In the genomic region with DNA sequence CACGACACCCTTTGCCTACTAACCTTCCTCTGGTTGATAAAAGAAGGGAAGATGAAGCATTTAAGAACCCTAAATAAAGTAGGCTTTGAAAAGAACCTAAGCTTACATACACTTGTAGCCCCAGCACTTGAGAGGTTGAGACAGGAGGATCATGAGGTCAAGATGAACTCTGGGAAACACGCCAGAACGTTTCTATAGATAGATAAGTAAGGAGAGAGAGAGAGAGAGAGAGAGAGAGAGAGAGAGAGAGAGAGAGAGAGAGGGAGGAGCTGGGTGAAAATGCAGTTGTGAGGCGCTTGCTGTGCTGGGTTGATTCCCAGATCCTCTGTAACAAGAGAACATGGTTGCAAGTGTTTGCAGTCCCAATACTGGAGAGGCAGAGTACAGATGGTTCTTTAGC, we compare ENCODE assay signal across 24 mouse cellular contexts. TPM values are rescaled to one million over a fixed set of nuclear protein-coding genes. Genes with fewer than 3 reads are reported as not detected.
A peak's percentile ranks its signal among the peaks of the same experiment; 100 is the strongest.
DNase-seq lines count a peak whose midpoint lies in the region; ATAC-seq and TF ChIP-seq lines count a peak whose summit lies in the region.
"Had no signal": no experiment of that assay in that cellular context is flagged by ENCODE, and none has a peak within 500 bp of the region (broad histone marks: within the 10 kb centered on the region; RNA-seq: fewer than 3 reads in every experiment).

No protein-coding gene starts in this region.

- H3K36me3 ChIP-seq in limb, embryonic 14.5 days (ENCODE audit: control insufficient read depth, insufficient read depth, low read length), result no peaks in the 10 kb centered on the region
- H3K36me3 ChIP-seq in limb, embryonic 10.5 days, result no peaks in the 10 kb centered on the region
- H3K36me3 ChIP-seq in lung, embryonic 14.5 days (ENCODE audit: insufficient read depth), result no peaks in the 10 kb centered on the region
- H3K36me3 ChIP-seq in lung, postnatal 0 days (ENCODE audit: insufficient read depth, low read length), result no peaks in the 10 kb centered on the region
- H3K36me3 ChIP-seq: embryonic facial prominence, embryonic 13.5 days; embryonic facial prominence, embryonic 15.5 days; forebrain, embryonic 10.5 days; forebrain, embryonic 12.5 days had no signal

- TF ChIP-seq POLR2A in limb, embryonic 14.5 days (IDR thresholded peaks at IDR 0.05; ENCODE audit: borderline replicate concordance, extremely low read depth, insufficient read depth, insufficient read length), result no peak

- ATAC-seq in limb, embryonic 14.5 days (ENCODE audit: low FRiP score, low read depth), result no peak
- ATAC-seq in lung, embryonic 14.5 days (ENCODE audit: insufficient read depth), result no peak
- no peak for ATAC-seq in lung, postnatal 0 days
- ATAC-seq: forebrain, embryonic 14.5 days; forebrain, embryonic 16.5 days had no signal

- peak; percentile 16 for DNase-seq in limb, embryonic 14.5 days (ENCODE audit: low spot score)
- no peak for DNase-seq in limb, embryonic 10.5 days (ENCODE audit: low spot score)
- DNase-seq in lung, embryonic 14.5 days, result peak; percentile 26
- DNase-seq in lung, postnatal 0 days (ENCODE audit: low spot score), result no peak
- DNase-seq in MEL-GATA-1-ER (ENCODE audit: extremely low read depth, low read depth), result peak; percentile 68
- no peak for DNase-seq in ovary, postnatal 14 days (ENCODE audit: low spot score)
- no peak for DNase-seq in gastrocnemius, postnatal 4 days (ENCODE audit: low spot score in 2 of 2)
- DNase-seq: adrenal gland, adult 2 months; adrenal gland, postnatal 10 days; adrenal gland, postnatal 25 days; cerebellum, adult 11 months; cerebellum, adult 18-20 months; cerebellum, adult 8-10 months; cerebellum, adult 9-11 months; cerebellum, postnatal 14 days; cerebellum, postnatal 36 days; embryo, embryonic 11 days had no signal

- no peak overlapping the region for H3K9ac ChIP-seq in limb, embryonic 14.5 days (ENCODE audit: low read depth, low read length, severe bottlenecking)
- H3K9ac ChIP-seq in lung, embryonic 14.5 days, result no peak overlapping the region
- no peak overlapping the region for H3K9ac ChIP-seq in lung, postnatal 0 days (replicated peaks; ENCODE audit: low read depth)
- H3K9ac ChIP-seq: embryonic facial prominence, embryonic 13.5 days; embryonic facial prominence, embryonic 15.5 days; forebrain, embryonic 12.5 days had no signal

- H3K4me2 ChIP-seq in limb, embryonic 14.5 days (replicated peaks; ENCODE audit: low read depth, low read length, severe bottlenecking), result no peak overlapping the region
- no peak overlapping the region for H3K4me2 ChIP-seq in lung, embryonic 14.5 days
- H3K4me2 ChIP-seq in lung, postnatal 0 days (replicated peaks; ENCODE audit: low read depth, low read length), result no peak overlapping the region
- H3K4me2 ChIP-seq: embryonic facial prominence, embryonic 13.5 days; embryonic facial prominence, embryonic 15.5 days; forebrain, embryonic 12.5 days had no signal

- WGBS in limb, embryonic 14.5 days, result 78% methylated on average over 4 of the region's 4 CpGs
- WGBS in limb, embryonic 10.5 days, result 85% methylated on average over 4 of the region's 4 CpGs
- 24% methylated on average over 4 of the region's 4 CpGs for WGBS in lung, embryonic 14.5 days
- 24% methylated on average over 4 of the region's 4 CpGs for WGBS in lung, postnatal 0 days

- peaks cover 6% of the 10 kb centered on the region; the same call in 1 of the 2 replicates for H3K4me1 ChIP-seq in limb, embryonic 14.5 days (ENCODE audit: control insufficient read depth, insufficient read depth, low read length)
- peaks cover 34% of the 10 kb centered on the region for H3K4me1 ChIP-seq in limb, embryonic 10.5 days
- no peaks in the 10 kb centered on the region for H3K4me1 ChIP-seq in lung, embryonic 14.5 days (ENCODE audit: insufficient read depth)
- H3K4me1 ChIP-seq in lung, postnatal 0 days (ENCODE audit: insufficient read depth, low read depth, low read length), result no peaks in the 10 kb centered on the region

- no peak overlapping the region for H3K4me3 ChIP-seq in limb, embryonic 14.5 days (replicated peaks; ENCODE audit: low read length)
- H3K4me3 ChIP-seq in limb, embryonic 10.5 days, result no peak overlapping the region
- H3K4me3 ChIP-seq in lung, embryonic 14.5 days (ENCODE audit: low read depth, low read length), result no peak overlapping the region
- no peak overlapping the region for H3K4me3 ChIP-seq in lung, postnatal 0 days (ENCODE audit: low read depth, low read length)
- H3K4me3 ChIP-seq: embryonic facial prominence, embryonic 13.5 days; embryonic facial prominence, embryonic 15.5 days; erythroblast, embryonic 14.5 days; forebrain, embryonic 10.5 days; forebrain, embryonic 12.5 days had no signal

- no peaks in the 10 kb centered on the region for H3K27me3 ChIP-seq in limb, embryonic 14.5 days (ENCODE audit: control insufficient read depth, insufficient read depth, low read length)
- H3K27me3 ChIP-seq in limb, embryonic 10.5 days (ENCODE audit: low read depth, poor library complexity, severe bottlenecking), result no peaks in the 10 kb centered on the region
- H3K27me3 ChIP-seq in lung, embryonic 14.5 days (ENCODE audit: insufficient read depth, low read length), result no peaks in the 10 kb centered on the region
- no peaks in the 10 kb centered on the region for H3K27me3 ChIP-seq in lung, postnatal 0 days (replicated peaks; ENCODE audit: insufficient read depth, low read length)
- H3K27me3 ChIP-seq: embryonic facial prominence, embryonic 13.5 days; embryonic facial prominence, embryonic 15.5 days had no signal

- no peaks in the 10 kb centered on the region for H3K9me3 ChIP-seq in limb, embryonic 14.5 days (ENCODE audit: control insufficient read depth, low read length)
- H3K9me3 ChIP-seq in limb, embryonic 10.5 days (replicated peaks), result no peaks in the 10 kb centered on the region
- H3K9me3 ChIP-seq in lung, embryonic 14.5 days (ENCODE audit: low read depth, low read length), result no peaks in the 10 kb centered on the region
- no peaks in the 10 kb centered on the region for H3K9me3 ChIP-seq in lung, postnatal 0 days (ENCODE audit: low read length)
- H3K9me3 ChIP-seq: embryonic facial prominence, embryonic 13.5 days; embryonic facial prominence, embryonic 15.5 days; forebrain, embryonic 10.5 days; forebrain, embryonic 12.5 days had no signal

- no peak for TF ChIP-seq EP300 in lung, postnatal 0 days (IDR thresholded peaks at IDR 0.05)

- H3K27ac ChIP-seq in limb, embryonic 14.5 days (replicated peaks; ENCODE audit: low read depth, low read length), result no peak overlapping the region
- H3K27ac ChIP-seq in limb, embryonic 10.5 days, result no peak overlapping the region
- no peak overlapping the region for H3K27ac ChIP-seq in lung, embryonic 14.5 days (ENCODE audit: low read depth)
- H3K27ac ChIP-seq in lung, postnatal 0 days (ENCODE audit: low read length), result no peak overlapping the region
- H3K27ac ChIP-seq: embryonic facial prominence, embryonic 13.5 days; embryonic facial prominence, embryonic 15.5 days; forebrain, embryonic 10.5 days; forebrain, embryonic 12.5 days had no signal

- TF ChIP-seq CTCF in lung, embryonic 14.5 days (IDR thresholded peaks at IDR 0.05; ENCODE audit: low read depth), result no peak
- TF ChIP-seq CTCF in lung, postnatal 0 days (IDR thresholded peaks at IDR 0.05), result no peak

RNA-seq across cellular contexts. Expression of gene Olfm1, which starts 46.1 kb away (rescaled TPM):
- 42.1 and 45.2 TPM in 2 replicates for polyA plus RNA-seq in limb, embryonic 14.5 days (2012; rRNA removed)
- 24.6 and 32.6 TPM in 2 replicates for polyA plus RNA-seq in limb, embryonic 14.5 days (2014; fragmentation: Nextera tagmentation; extraction: Ambion mirVana)
- 13.2 and 20.0 TPM in 2 replicates for polyA plus RNA-seq in limb, embryonic 10.5 days (2016; fragmentation: Nextera tagmentation; extraction: Ambion mirVana)
- 14.4 and 16.1 TPM in 2 replicates for polyA plus RNA-seq in lung, embryonic 14.5 days (2014; fragmentation: Nextera tagmentation; extraction: Ambion mirVana)
- polyA plus RNA-seq in lung, postnatal 0 days (2015; fragmentation: Nextera tagmentation; extraction: Ambion mirVana), result 9.8 and 10.7 TPM in 2 replicates
- 10 to 100 TPM; 27.0 to 34.0 TPM for total RNA-seq in gastrocnemius, postnatal 4 days (2021)

Comparison
In these comparisons a context has a peak if more than half of its experiments do, and no peak if none do; other contexts are left out.
1. DNase-seq: peak in limb, embryonic 14.5 days (single experiment), lung, embryonic 14.5 days (single experiment) and MEL-GATA-1-ER (single experiment); none in limb, embryonic 10.5 days (single experiment), lung, postnatal 0 days (single experiment), ovary, postnatal 14 days (single experiment) and gastrocnemius, postnatal 4 days (0 of 2).